Mouse (Mus musculus) thymus, postnatal 0 days (tissue): Measurements from ENCODE around the gene Lmtk2. TPM values are rescaled to one million over a fixed set of nuclear protein-coding genes. Genes with fewer than 3 reads are reported as not detected.

ENCODE experiments used
- DNase-seq: peaks from one replicate; pipeline ENCODE4 v3.0.0-alpha.2; 2015; ENCODE audit warnings: low spot score
- polyA plus RNA-seq: library from polyadenylated mRNA; unstranded; fragments of >200 nt; fragmentation: Nextera tagmentation; extraction: Ambion mirVana; gene quantifications from 2 replicates; pipeline ENCODE4 v1.2.1, GENCODE M21; 2015

The Lmtk2 gene
- polyA plus RNA-seq, 1 experiment from 2014 or later = 3.4 TPM

GRCm38 (mm10) chr5:144169275-144169975 lies 69.2 kb downstream of the Lmtk2 start:
- DNase-seq = no peak

DNA sequence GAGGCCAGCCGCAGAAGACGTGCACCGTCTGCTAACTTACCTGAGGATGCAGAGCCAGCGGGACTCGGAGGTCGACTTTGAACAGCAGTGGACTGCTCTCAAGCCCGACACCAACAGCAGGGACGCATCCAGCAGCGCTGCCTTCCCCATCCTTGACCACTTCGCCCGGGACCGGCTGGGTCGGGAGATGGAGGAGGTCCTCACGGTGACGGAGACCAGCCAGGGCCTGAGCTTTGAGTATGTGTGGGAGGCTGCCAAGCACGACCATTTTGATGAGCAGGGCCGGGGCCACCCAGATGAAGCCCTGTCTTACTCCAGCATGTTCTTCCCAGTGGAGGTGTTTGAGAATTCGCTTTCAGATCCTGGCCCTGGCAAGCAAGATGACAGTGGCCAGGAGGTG lies 73.4 kb downstream of the Lmtk2 start:
- no peak for DNase-seq

- DNase-seq = no peak
Observed at GRCm38 (mm10) chr5:144178216-144178615, 78.0 kb downstream of the Lmtk2 start.

DNA sequence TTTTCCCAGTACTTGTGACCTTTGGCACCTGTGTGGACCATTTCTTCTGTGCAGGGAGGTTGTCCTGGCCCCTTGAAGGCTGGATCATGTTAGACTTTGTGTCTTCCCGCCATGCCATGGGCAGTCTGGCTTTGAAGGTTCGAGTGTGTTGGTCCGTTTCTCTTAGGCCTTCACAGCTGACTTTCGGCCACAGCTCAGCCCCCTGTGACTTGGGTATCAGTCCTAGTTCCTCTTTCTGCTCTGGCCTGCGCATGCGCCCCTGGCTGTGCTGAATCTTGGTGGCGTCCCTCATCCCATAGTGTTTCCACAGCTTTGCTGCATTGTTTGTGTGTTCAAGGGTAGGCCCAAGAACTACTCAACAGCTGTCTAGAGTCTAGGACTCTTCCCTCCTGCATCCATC lies 81.0 kb downstream of the Lmtk2 start:
- no peak for DNase-seq

GRCm38 (mm10) chr5:144182542-144183247 lies 82.5 kb downstream of the Lmtk2 start:
- DNase-seq = no peak

DNA sequence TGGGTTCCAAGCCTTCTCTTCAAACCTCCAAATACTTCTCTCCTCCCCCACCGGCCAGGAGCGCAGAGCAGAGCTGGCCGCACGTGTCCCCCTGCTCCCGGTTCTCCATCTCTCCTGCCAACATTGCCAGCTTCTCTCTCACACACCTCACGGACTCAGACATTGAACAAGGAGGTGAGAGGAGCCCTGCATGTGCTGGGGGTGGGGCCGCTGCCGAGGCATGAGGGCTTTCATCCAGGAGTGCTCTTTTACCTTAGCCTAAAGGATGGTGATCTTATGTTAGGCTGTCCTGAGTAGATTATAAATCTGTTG lies 83.0 kb downstream of the Lmtk2 start:
- no peak for DNase-seq

DNA sequence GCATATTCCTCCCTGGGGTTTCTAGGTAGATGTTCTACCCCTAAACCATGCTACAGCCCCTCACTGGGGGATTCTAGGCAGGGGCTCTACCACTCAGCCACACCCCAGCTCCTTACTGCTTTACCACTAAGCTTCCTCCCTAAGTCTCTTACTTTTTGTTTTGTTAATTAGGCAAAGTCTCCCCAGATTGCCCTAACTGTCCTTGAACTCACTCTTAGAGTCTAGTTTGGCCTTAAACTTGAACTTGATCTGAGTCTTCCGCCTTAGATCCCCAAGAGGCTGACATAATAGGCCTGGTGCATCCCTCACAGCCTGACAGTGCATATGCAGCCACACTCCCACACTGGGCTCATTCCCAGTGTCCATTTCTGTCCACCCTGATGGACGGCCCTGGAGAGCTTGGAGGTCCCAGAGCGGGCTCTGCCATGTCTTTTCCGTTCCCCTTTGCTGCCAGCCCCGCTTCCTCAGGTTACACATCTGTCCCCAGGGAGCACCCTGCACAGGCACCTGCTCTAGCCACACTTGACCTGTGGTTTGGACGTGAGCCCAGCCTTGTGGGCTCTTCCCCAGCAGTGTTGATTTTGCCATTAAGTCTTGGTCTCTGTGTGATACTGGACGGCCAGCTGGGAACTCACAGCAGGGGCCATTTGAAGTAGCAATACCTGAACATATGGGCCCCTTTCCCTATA lies 83.6 kb downstream of the Lmtk2 start:
- no peak for DNase-seq

GRCm38 (mm10) chr5:144184350-144185045 lies 84.3 kb downstream of the Lmtk2 start:
- no peak for DNase-seq

DNA sequence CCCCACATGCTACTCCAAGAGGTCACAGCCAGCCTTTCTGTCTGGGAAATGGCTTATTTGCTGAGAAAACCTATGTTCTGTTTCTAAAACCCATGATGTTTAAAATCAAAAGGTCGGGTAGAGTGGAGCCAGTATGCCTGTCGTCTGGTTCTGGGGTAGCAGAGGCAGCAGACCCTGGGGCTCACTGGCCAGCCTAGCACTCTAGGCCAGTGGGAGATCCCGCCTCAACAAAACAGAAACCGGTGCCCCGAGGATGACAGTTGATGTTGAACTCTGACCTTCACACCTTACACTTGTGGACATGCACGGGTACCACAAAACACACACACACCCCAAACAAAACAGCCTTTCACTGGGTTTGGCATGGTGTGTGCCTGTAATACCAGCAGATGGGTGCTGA lies 88.2 kb downstream of the Lmtk2 start:
- DNase-seq = no peak

DNA sequence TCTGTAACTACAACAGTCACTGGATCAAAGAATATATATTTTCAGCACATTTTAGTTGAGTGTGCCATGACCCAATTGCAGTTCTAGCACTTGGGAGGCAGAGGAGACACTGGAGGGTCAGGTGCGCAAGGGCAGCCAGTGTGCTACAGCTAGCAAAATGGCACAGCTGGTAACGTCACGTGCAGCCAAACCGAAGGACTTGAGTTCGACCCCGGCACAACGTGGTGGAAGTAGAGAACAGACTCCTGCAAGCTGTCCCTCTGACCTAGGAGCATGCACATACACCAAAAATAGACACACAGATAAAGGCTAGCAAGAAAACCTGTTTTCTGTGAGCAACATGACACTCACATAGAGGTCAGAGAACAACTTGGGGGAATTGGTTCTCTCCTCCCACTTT lies 89.1 kb downstream of the Lmtk2 start:
- no peak for DNase-seq

DNA sequence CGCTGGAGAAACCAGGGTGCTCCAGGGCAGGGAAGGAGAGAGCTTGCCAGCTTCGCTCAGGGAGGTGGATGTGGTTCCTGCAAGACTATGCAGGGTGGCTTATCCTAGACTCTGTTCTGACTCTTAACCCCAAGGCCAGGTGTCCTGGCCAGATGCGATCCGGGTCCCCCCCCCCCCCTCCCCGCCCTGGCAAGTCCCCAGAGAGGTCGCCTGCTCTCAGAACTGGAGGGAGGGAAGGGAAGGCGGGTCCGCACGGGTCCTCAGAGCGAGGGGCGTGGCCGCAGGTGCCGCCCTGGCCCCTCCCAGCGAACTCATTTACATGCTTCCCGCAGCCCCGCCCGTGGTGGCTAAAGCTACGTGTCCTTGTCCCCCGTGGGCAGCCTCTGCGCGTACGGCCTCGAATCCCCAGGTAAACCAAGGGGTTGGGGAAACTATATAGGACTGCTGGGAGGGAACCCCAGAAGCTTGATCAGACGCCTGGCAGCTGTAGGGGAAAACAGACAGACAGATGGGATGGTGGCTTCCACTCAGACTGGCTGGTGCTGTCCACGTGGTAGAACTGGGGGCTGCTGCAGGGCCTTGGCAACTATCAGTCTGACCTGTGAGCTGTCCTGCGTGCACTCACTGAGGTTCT lies 89.8 kb downstream of the Lmtk2 start, which contains the start of gene Bhlha15:
TSS of gene Bhlha15 (plus strand) at position 337 of the 634 bp plus-strand sequence.
- peak; percentile 76 for DNase-seq

GRCm38 (mm10) chr5:144191026-144191425 lies 90.8 kb downstream of the Lmtk2 start:
- no peak for DNase-seq

- DNase-seq = no peak
Observed at GRCm38 (mm10) chr5:144192673-144193072, 92.4 kb downstream of the Lmtk2 start.

DNA sequence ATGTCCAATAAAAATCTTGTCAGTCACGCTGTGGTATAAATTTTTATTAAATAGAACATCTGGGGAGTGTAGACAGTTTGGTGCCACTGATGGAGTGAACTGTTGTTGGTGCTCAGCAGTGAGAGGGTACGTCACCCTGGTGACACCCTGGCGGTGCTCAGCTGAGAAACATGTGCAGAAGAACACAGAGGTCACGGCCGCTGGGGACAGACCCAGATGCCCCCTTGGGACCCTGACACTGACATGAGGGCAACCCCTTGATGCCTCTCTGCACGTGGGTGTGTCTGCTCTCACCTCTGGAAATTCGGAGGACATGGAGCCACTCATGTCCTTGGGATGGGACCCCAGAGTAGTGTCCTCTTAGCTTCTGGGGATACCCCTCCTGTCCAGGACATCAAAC lies 94.2 kb downstream of the Lmtk2 start:
- DNase-seq = no peak

- no peak for DNase-seq
Observed at GRCm38 (mm10) chr5:144195567-144195966, 95.3 kb downstream of the Lmtk2 start.

- DNase-seq = no peak
Observed at GRCm38 (mm10) chr5:144200616-144201015, 100.4 kb downstream of the Lmtk2 start.

- DNase-seq = no peak
Observed at GRCm38 (mm10) chr5:144202430-144202829, 102.2 kb downstream of the Lmtk2 start.

GRCm38 (mm10) chr5:144203398-144203959 lies 103.2 kb downstream of the Lmtk2 start:
- no peak for DNase-seq

DNA sequence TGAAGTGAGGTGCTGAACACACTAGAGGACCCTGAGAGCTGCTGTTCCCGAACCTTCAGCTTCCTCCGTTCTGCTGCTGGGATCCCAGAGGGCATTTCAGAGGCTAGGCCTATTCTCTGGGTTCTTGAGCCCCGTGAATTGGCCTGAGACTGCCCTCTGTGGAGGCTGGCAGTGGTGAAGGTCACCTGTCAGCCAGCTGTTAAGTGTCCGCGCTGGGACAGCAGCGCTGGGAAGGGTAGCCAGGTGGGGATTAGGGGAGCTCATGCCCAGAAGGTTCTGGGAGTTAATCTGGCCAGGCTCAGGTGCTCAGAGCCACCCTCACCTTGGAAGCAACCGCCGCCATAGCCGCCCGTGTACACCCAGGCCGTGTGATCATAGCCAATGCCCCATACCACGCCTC lies 104.1 kb downstream of the Lmtk2 start:
- no peak for DNase-seq

- no peak for DNase-seq
Observed at GRCm38 (mm10) chr5:144204911-144205310, 104.7 kb downstream of the Lmtk2 start.

DNA sequence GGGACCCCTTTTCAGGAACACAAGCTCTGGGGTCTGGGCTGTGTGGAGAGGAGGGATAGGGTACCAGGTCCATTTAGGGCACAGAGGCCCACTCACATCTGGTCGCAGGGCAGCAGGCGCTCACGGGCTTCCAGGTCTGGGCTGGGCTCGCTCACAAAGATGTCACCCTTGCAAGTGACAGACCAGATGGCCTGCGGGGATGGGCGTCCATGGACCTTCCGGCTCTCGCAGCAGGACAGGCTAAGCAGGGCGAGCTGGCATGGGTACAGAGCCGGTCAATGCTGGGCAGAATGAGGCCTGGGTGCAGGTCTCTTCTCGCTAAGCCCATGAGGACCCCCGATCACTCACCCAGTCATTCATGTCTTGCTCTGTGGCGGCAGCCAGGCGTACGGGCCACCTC lies 105.8 kb downstream of the Lmtk2 start:
- no peak for DNase-seq
